8 mouse cellular contexts compared by ENCODE assay signal in genomic region chr3:89266439-89266893, GRCm38 (mm10). TPM values are rescaled to one million over a fixed set of nuclear protein-coding genes. Genes with fewer than 3 reads are reported as not detected.
A peak's percentile ranks its signal among the peaks of the same experiment; 100 is the strongest.
DNase-seq lines count a peak whose midpoint lies in the region; ATAC-seq and TF ChIP-seq lines count a peak whose summit lies in the region.

No protein-coding gene starts in this region.

- peaks cover 63% of the 10 kb centered on the region for H3K4me1 ChIP-seq in E14TG2a.4 (replicated peaks; ENCODE audit: low read depth, low read length)
- H3K4me1 ChIP-seq in erythroblast, embryonic 14.5 days (ENCODE audit: control insufficient read depth), result peaks cover 49% of the 10 kb centered on the region
- peaks cover 35% of the 10 kb centered on the region for H3K4me1 ChIP-seq in heart, embryonic 16.5 days (ENCODE audit: control insufficient read depth, insufficient read depth, low read length)
- H3K4me1 ChIP-seq in lung, adult 2 months (ENCODE audit: control insufficient read depth, insufficient read depth, low read length), result peaks cover 22% of the 10 kb centered on the region
- peaks cover 49% of the 10 kb centered on the region for H3K4me1 ChIP-seq in neural tube, embryonic 15.5 days

- no peak for TF ChIP-seq CTCF in E14TG2a.4 (conservative IDR thresholded peaks at IDR 0.05; ENCODE audit: low read length)
- TF ChIP-seq CTCF in brain, embryonic 14.5 days (IDR thresholded peaks at IDR 0.05; ENCODE audit: borderline replicate concordance, extremely low read depth, insufficient read depth, insufficient read length), result no peak
- TF ChIP-seq CTCF in lung, adult 2 months (IDR thresholded peaks at IDR 0.05; ENCODE audit: insufficient read depth, low read length), result no peak

- WGBS in heart, embryonic 16.5 days, result under 1% methylated on average over 20 of the region's 20 CpGs
- under 1% methylated on average over 20 of the region's 20 CpGs for WGBS in lung, adult 2 months
- under 1% methylated on average over 20 of the region's 20 CpGs for WGBS in neural tube, embryonic 15.5 days

- TF ChIP-seq POLR2A in brain, embryonic 14.5 days (IDR thresholded peaks at IDR 0.05; ENCODE audit: borderline replicate concordance, extremely low read depth, insufficient read depth, insufficient read length, poor library complexity, severe bottlenecking), result peak; percentile 64; the same call in 1 of the 2 replicates
- peak; percentile 94; the same call in 1 of the 2 replicates for TF ChIP-seq POLR2A in lung, adult 2 months (IDR thresholded peaks at IDR 0.05; ENCODE audit: borderline replicate concordance, extremely low read depth, low read depth, low read length)

- H3K27me3 ChIP-seq in E14TG2a.4 (ENCODE audit: insufficient read depth, low read length), result peaks cover 22% of the 10 kb centered on the region
- peaks cover 18% of the 10 kb centered on the region for H3K27me3 ChIP-seq in erythroblast, embryonic 14.5 days (ENCODE audit: control insufficient read depth)
- H3K27me3 ChIP-seq in heart, embryonic 16.5 days (ENCODE audit: control insufficient read depth, insufficient read depth, low read length), result no peaks in the 10 kb centered on the region
- H3K27me3 ChIP-seq in neural tube, embryonic 15.5 days (replicated peaks), result no peaks in the 10 kb centered on the region

- peaks cover 14% of the 10 kb centered on the region; the same call in 1 of the 2 replicates for H3K36me3 ChIP-seq in E14TG2a.4 (ENCODE audit: insufficient read depth, low read length)
- H3K36me3 ChIP-seq in erythroblast, embryonic 14.5 days (ENCODE audit: control insufficient read depth), result no peaks in the 10 kb centered on the region
- H3K36me3 ChIP-seq in heart, embryonic 16.5 days (ENCODE audit: control insufficient read depth, insufficient read depth), result no peaks in the 10 kb centered on the region
- H3K36me3 ChIP-seq in neural tube, embryonic 15.5 days, result no peaks in the 10 kb centered on the region

- H3K27ac ChIP-seq in heart, embryonic 16.5 days (ENCODE audit: low read length), result peak overlapping the region; percentile 75
- H3K27ac ChIP-seq in neural tube, embryonic 15.5 days (replicated peaks), result peak overlapping the region; percentile 85

- peak; percentile 79 for ATAC-seq in heart, embryonic 16.5 days (replicated peaks; ENCODE audit: extremely low read depth, insufficient read depth, low FRiP score)
- ATAC-seq in neural tube, embryonic 15.5 days (ENCODE audit: low FRiP score), result peak; percentile 90

- H3K4me3 ChIP-seq in E14TG2a.4 (replicated peaks; ENCODE audit: low read length), result peak overlapping the region; percentile 94
- H3K4me3 ChIP-seq in erythroblast, embryonic 14.5 days (replicated peaks), result peak overlapping the region; percentile 92
- H3K4me3 ChIP-seq in heart, embryonic 16.5 days (ENCODE audit: low read length), result peak overlapping the region; percentile 72
- H3K4me3 ChIP-seq in lung, adult 2 months (replicated peaks; ENCODE audit: extremely low read depth, low read depth, low read length), result peak overlapping the region; percentile 79
- H3K4me3 ChIP-seq in neural tube, embryonic 15.5 days (replicated peaks), result peak overlapping the region; percentile 65

- peak overlapping the region; percentile 81 for H3K4me2 ChIP-seq in heart, embryonic 16.5 days (ENCODE audit: low read depth, low read length)
- H3K4me2 ChIP-seq in neural tube, embryonic 15.5 days, result peak overlapping the region; percentile 95

- peak overlapping the region; percentile 90 for H3K9ac ChIP-seq in heart, embryonic 16.5 days (ENCODE audit: low read length)
- H3K9ac ChIP-seq in neural tube, embryonic 15.5 days (replicated peaks), result peak overlapping the region; percentile 82

- no peaks in the 10 kb centered on the region for H3K9me3 ChIP-seq in E14TG2a.4 (ENCODE audit: low read length)
- H3K9me3 ChIP-seq in erythroblast, embryonic 14.5 days (ENCODE audit: control insufficient read depth, low read length), result no peaks in the 10 kb centered on the region
- H3K9me3 ChIP-seq in heart, embryonic 16.5 days (replicated peaks; ENCODE audit: control insufficient read depth, low read length), result no peaks in the 10 kb centered on the region
- H3K9me3 ChIP-seq in neural tube, embryonic 15.5 days (replicated peaks), result no peaks in the 10 kb centered on the region

- DNase-seq in brain, embryonic 14.5 days (ENCODE audit: low read depth), result peak; percentile 95
- peak; percentile 87 for DNase-seq in kidney, postnatal 36 days
- DNase-seq in lung, adult 2 months, result peak; percentile 77
- DNase-seq in thymus, postnatal 10 days (ENCODE audit: low spot score in 2 of 2), result peak; percentile 71 to 76

RNA-seq across cellular contexts. Expression of gene Slc50a1, which starts 3.9 kb away (rescaled TPM):
- 41.4 and 71.8 TPM in 2 replicates for polyA plus RNA-seq in brain, embryonic 14.5 days (2012; rRNA removed)
- polyA plus RNA-seq in erythroblast, embryonic 14.5 days (2012), result 0.07 and 0.18 TPM in 2 replicates
- 44.8 and 51.1 TPM in 2 replicates for polyA plus RNA-seq in heart, embryonic 16.5 days (2015; fragmentation: Nextera tagmentation; extraction: Ambion mirVana)
- 228 and 297 TPM in 2 replicates for polyA plus RNA-seq in lung, adult 2 months (2012; rRNA removed)
- 40.9 and 49.3 TPM in 2 replicates for polyA plus RNA-seq in neural tube, embryonic 15.5 days (2015; fragmentation: Nextera tagmentation; extraction: Ambion mirVana)

RNA-seq across cellular contexts. Expression of gene Dpm3, which starts 7.3 kb away (rescaled TPM):
- polyA plus RNA-seq in brain, embryonic 14.5 days (2012; rRNA removed), result 145 and 269 TPM in 2 replicates
- polyA plus RNA-seq in erythroblast, embryonic 14.5 days (2012), result 25.2 and 26.1 TPM in 2 replicates
- 65.3 and 79.6 TPM in 2 replicates for polyA plus RNA-seq in heart, embryonic 16.5 days (2015; fragmentation: Nextera tagmentation; extraction: Ambion mirVana)
- 411 and 476 TPM in 2 replicates for polyA plus RNA-seq in lung, adult 2 months (2012; rRNA removed)
- polyA plus RNA-seq in neural tube, embryonic 15.5 days (2015; fragmentation: Nextera tagmentation; extraction: Ambion mirVana), result 85.0 and 95.8 TPM in 2 replicates

RNA-seq across cellular contexts. Expression of gene Efna1, which starts 14.5 kb away (rescaled TPM):
- 11.2 and 12.0 TPM in 2 replicates for polyA plus RNA-seq in brain, embryonic 14.5 days (2012; rRNA removed)
- polyA plus RNA-seq in erythroblast, embryonic 14.5 days (2012), result 0.03 and 0.04 TPM in 2 replicates
- 34.4 and 45.5 TPM in 2 replicates for polyA plus RNA-seq in heart, embryonic 16.5 days (2015; fragmentation: Nextera tagmentation; extraction: Ambion mirVana)
- polyA plus RNA-seq in lung, adult 2 months (2012; rRNA removed), result 132 and 134 TPM in 2 replicates
- 9.7 and 16.5 TPM in 2 replicates for polyA plus RNA-seq in neural tube, embryonic 15.5 days (2015; fragmentation: Nextera tagmentation; extraction: Ambion mirVana)

RNA-seq across cellular contexts. Expression of gene Trim46, which starts 20.4 kb away (rescaled TPM):
- 131 and 144 TPM in 2 replicates for polyA plus RNA-seq in brain, embryonic 14.5 days (2012; rRNA removed)
- 0.02 TPM in 1 of 2 replicates, not detected in the other for polyA plus RNA-seq in erythroblast, embryonic 14.5 days (2012)
- 1.1 and 1.3 TPM in 2 replicates for polyA plus RNA-seq in heart, embryonic 16.5 days (2015; fragmentation: Nextera tagmentation; extraction: Ambion mirVana)
- 11.0 and 11.8 TPM in 2 replicates for polyA plus RNA-seq in lung, adult 2 months (2012; rRNA removed)
- polyA plus RNA-seq in neural tube, embryonic 15.5 days (2015; fragmentation: Nextera tagmentation; extraction: Ambion mirVana), result 63.0 and 76.6 TPM in 2 replicates

RNA-seq across cellular contexts. Expression of gene Krtcap2, which starts 20.7 kb away (rescaled TPM):
- 86.7 and 106 TPM in 2 replicates for polyA plus RNA-seq in brain, embryonic 14.5 days (2012; rRNA removed)
- 4.0 and 4.8 TPM in 2 replicates for polyA plus RNA-seq in erythroblast, embryonic 14.5 days (2012)
- polyA plus RNA-seq in heart, embryonic 16.5 days (2015; fragmentation: Nextera tagmentation; extraction: Ambion mirVana), result 202 and 234 TPM in 2 replicates
- polyA plus RNA-seq in lung, adult 2 months (2012; rRNA removed), result 189 and 252 TPM in 2 replicates
- polyA plus RNA-seq in neural tube, embryonic 15.5 days (2015; fragmentation: Nextera tagmentation; extraction: Ambion mirVana), result 221 and 222 TPM in 2 replicates

Comparison
In these comparisons a context has a peak if more than half of its experiments do, and no peak if none do; other contexts are left out.
1. Peak in every context shown above with its lines: DNase-seq, ATAC-seq, H3K4me3 ChIP-seq and H3K27ac ChIP-seq.
2. RNA of gene Slc50a1, which starts 3.9 kb away (polyA plus RNA-seq): 228 to 297 TPM in lung, adult 2 months, 44.8 to 51.1 TPM in heart, embryonic 16.5 days, 41.4 to 71.8 TPM in brain, embryonic 14.5 days and 40.9 to 49.3 TPM in neural tube, embryonic 15.5 days; 0.07 to 0.18 TPM in erythroblast, embryonic 14.5 days; every median in the first group is over 10 times any median in the second.
3. RNA of gene Efna1, which starts 14.5 kb away (polyA plus RNA-seq): 132 to 134 TPM in lung, adult 2 months, 34.4 to 45.5 TPM in heart, embryonic 16.5 days, 11.2 to 12.0 TPM in brain, embryonic 14.5 days and 9.7 to 16.5 TPM in neural tube, embryonic 15.5 days; 0.03 to 0.04 TPM in erythroblast, embryonic 14.5 days; every median in the first group is over 10 times any median in the second.